In the genomic region with DNA sequence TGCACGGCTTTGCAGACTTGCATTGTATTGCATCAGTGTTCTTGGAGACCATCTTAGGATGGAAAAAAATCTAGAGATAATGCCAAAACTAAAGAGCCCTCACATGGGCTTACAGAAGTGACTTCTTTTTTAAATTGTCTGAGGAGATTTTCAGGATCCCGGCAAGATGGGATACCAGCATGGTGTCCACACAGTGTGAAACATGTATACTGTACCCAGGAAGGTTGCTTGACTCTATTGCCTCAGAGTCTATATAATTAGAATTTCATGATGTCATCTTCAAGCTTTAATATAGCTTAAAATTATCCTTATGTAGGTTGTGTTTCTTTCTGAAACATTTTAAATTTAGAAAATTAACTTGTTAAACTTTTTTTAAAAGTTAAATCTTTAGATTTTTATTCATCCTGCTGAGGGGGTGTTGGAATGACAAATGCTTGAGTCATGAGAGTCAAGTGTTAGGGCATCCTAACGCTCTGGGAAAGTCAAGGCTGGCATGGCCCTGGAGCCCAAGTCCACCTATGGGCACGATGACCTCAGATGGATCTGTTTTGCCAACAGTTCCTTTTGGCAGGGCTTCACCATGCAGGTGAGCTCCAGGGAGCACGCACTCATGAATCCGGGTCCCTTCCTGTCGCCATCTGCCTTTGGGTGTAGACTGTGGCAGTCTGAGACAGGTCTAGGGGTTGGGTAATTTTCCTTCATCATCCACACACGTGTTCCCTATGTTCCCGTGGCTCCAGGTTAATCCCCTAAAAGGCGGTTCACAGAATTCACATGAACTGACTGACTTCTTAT, we compare ENCODE assay signal across 23 mouse cellular contexts.
DNase-seq lines count a peak whose midpoint lies in the region; TF ChIP-seq lines count a peak whose summit lies in the region.
"Had no signal": no experiment of that assay in that cellular context is flagged by ENCODE, and none has a peak within 500 bp of the region (broad histone marks: within the 10 kb centered on the region; RNA-seq: fewer than 3 reads in every experiment).

No protein-coding gene starts in this region.

- H3K4me3 ChIP-seq in layer of hippocampus, adult 2 months: no peak overlapping the region
- H3K4me3 ChIP-seq: forebrain, embryonic 13.5 days; heart, embryonic 12.5 days; hindbrain, embryonic 12.5 days had no signal

- no peak for TF ChIP-seq CTCF in layer of hippocampus, adult 2 months (conservative IDR thresholded peaks at IDR 0.05)

- DNase-seq in layer of hippocampus, adult 2 months (ENCODE audit: low spot score in 2 of 2): no peak
- no peak for DNase-seq in layer of hippocampus, adult 18-20 months (ENCODE audit: low spot score in 2 of 2)
- DNase-seq in cerebellum, adult 11 months: peak; percentile 67
- peak; percentile 67 for DNase-seq in cerebellum, adult 8-10 months
- DNase-seq in cerebellum, postnatal 36 days: peak; percentile 72 to 74
- DNase-seq in ovary, postnatal 36 days (ENCODE audit: low spot score): no peak
- DNase-seq in MN1 (ENCODE audit: low spot score): no peak
- DNase-seq in right cerebral cortex, postnatal 36 days (ENCODE audit: low spot score in 2 of 2): no peak
- DNase-seq: adrenal gland, postnatal 36 days; B cell, adult 2 months; gastrocnemius, postnatal 10 days; heart, adult 18-20 months; heart, postnatal 10 days; kidney, adult 18-20 months; kidney, postnatal 4 days; liver; lung, postnatal 4 days; spleen, adult 18-20 months; thymus, postnatal 14 days had no signal

- H3K27ac ChIP-seq in layer of hippocampus, adult 2 months: 0 out of 2 replicates have a peak overlapping the region, but pooled peaks have one; percentile 8
- H3K27ac ChIP-seq: forebrain, embryonic 13.5 days; hindbrain, embryonic 12.5 days; limb, embryonic 10.5 days had no signal

Comparison
In these comparisons a context has a peak if more than half of its experiments do, and no peak if none do; other contexts are left out.
1. DNase-seq: peak in cerebellum, adult 11 months (single experiment), cerebellum, adult 8-10 months (single experiment) and cerebellum, postnatal 36 days (2 of 2); none in layer of hippocampus, adult 2 months (0 of 2), layer of hippocampus, adult 18-20 months (0 of 2), ovary, postnatal 36 days (single experiment), MN1 (single experiment) and right cerebral cortex, postnatal 36 days (0 of 2).